Mouse (Mus musculus): ENCODE measurements around the gene Pde1a.
"Not testable (repeated sequence)": the region's sequence is repeated elsewhere in the genome, so short reads cannot be mapped to it uniquely, and the experiment has no call there.

Gene Pde1a

GRCm38 (mm10) chr2:79964964-79965363 is 164.3 kb downstream of the Pde1a start:
- no peak for DNase-seq (ENCODE audit: low read depth)

GRCm38 (mm10) chr2:79961421-79961820 is 167.8 kb downstream of the Pde1a start:
- no peak for DNase-seq (ENCODE audit: low read depth)

GRCm38 (mm10) chr2:79957659-79958340 is 171.5 kb downstream of the Pde1a start:
- no peak for DNase-seq (ENCODE audit: low read depth)

- DNase-seq (ENCODE audit: low read depth) = no peak
These were observed 183.2 kb downstream of the Pde1a start for GRCm38 (mm10) chr2:79945898-79946675.

GRCm38 (mm10) chr2:79934660-79935059 is 194.6 kb downstream of the Pde1a start:
- no peak for DNase-seq (ENCODE audit: low read depth)

GRCm38 (mm10) chr2:79922356-79922755 is 206.9 kb downstream of the Pde1a start:
- no peak for DNase-seq (ENCODE audit: low read depth)

- DNase-seq (ENCODE audit: low read depth) = no peak
These were observed 207.9 kb downstream of the Pde1a start for GRCm38 (mm10) chr2:79921375-79921774.

GRCm38 (mm10) chr2:79920438-79920837 is 208.8 kb downstream of the Pde1a start:
- no peak for DNase-seq (ENCODE audit: low read depth)

GRCm38 (mm10) chr2:79901841-79902510 is 227.3 kb downstream of the Pde1a start:
- no peak for DNase-seq (ENCODE audit: low read depth)

GRCm38 (mm10) chr2:79898522-79898921 is 230.7 kb downstream of the Pde1a start:
- no peak for DNase-seq (ENCODE audit: low read depth)

- DNase-seq (ENCODE audit: low read depth) = peak; percentile 70
These were observed 236.4 kb downstream of the Pde1a start for GRCm38 (mm10) chr2:79892829-79893228.

GRCm38 (mm10) chr2:79891760-79892570 is 237.3 kb downstream of the Pde1a start:
- no peak for DNase-seq (ENCODE audit: low read depth)

GRCm38 (mm10) chr2:79890726-79891125 is 238.5 kb downstream of the Pde1a start:
- no peak for DNase-seq (ENCODE audit: low read depth)

GRCm38 (mm10) chr2:79883631-79884350 is 245.5 kb downstream of the Pde1a start:
- DNase-seq (ENCODE audit: low read depth) = no peak

GRCm38 (mm10) chr2:79883210-79883609 is 246.0 kb downstream of the Pde1a start:
- DNase-seq (ENCODE audit: low read depth) = no peak

GRCm38 (mm10) chr2:79865275-79865999 is 263.8 kb downstream of the Pde1a start:
- DNase-seq (ENCODE audit: low read depth) = peak; percentile 72

- DNase-seq (ENCODE audit: low read depth) = no peak
These were observed 272.4 kb downstream of the Pde1a start for GRCm38 (mm10) chr2:79856874-79857273.

- DNase-seq (ENCODE audit: low read depth) = not testable (repeated sequence)
These were observed 281.9 kb downstream of the Pde1a start for GRCm38 (mm10) chr2:79847396-79847795.

- no peak for DNase-seq (ENCODE audit: low read depth)
These were observed 289.7 kb downstream of the Pde1a start for GRCm38 (mm10) chr2:79839513-79839912.

GRCm38 (mm10) chr2:79839090-79839489 is 290.2 kb downstream of the Pde1a start:
- no peak for DNase-seq (ENCODE audit: low read depth)

GRCm38 (mm10) chr2:79825853-79826252 is 303.4 kb downstream of the Pde1a start:
- DNase-seq (ENCODE audit: low read depth) = no peak

All from 416B (cell line).